Mouse (Mus musculus) limb, embryonic 14.5 days (tissue): ENCODE measurements around the gene Olfr1056. TPM values are rescaled to one million over a fixed set of nuclear protein-coding genes. Genes with fewer than 3 reads are reported as not detected.

Experiments used
- ATAC-seq: fragments of 200-750 bp; cut with Nextera tagmentation; 2 replicates; pipeline ENCODE4 v1.8.0; 2017; ENCODE audit warnings: low read depth, moderate number of reproducible peaks, moderate TSS enrichment; ENCODE audit not compliant: low FRiP score
- DNase-seq: peaks from one replicate; pipeline ENCODE4 v3.0.0-alpha.2; 2015; ENCODE audit warnings: low spot score
- H3K27ac ChIP-seq: fragments of 300-500 bp; sonication (generic); replicated peaks from 2 replicates; pipeline ENCODE4 v1.5.1; 2014; ENCODE audit warnings: low read depth, mild to moderate bottlenecking, low read length, moderate library complexity, mixed read lengths
- H3K27me3 ChIP-seq: fragments of 300-500 bp; sonication (generic); 2 replicates; pipeline ENCODE4 v1.6.1; 2014; ENCODE audit warnings: low read length, mixed read lengths; ENCODE audit not compliant: control insufficient read depth, insufficient read depth
- H3K36me3 ChIP-seq: fragments of 300-500 bp; sonication (generic); 2 replicates; pipeline ENCODE4 v1.6.1; 2014; ENCODE audit warnings: mild to moderate bottlenecking, low read length, moderate library complexity, mixed read lengths; ENCODE audit not compliant: control insufficient read depth, insufficient read depth
- H3K4me1 ChIP-seq: fragments of 300-500 bp; sonication (generic); 2 replicates; pipeline ENCODE4 v1.6.1; 2014; ENCODE audit warnings: antibody characterized with exemption, low read length, mixed read lengths; ENCODE audit not compliant: control insufficient read depth, insufficient read depth
- H3K4me2 ChIP-seq: fragments of 300-500 bp; sonication (generic); replicated peaks from 2 replicates; pipeline ENCODE4 v1.6.1; 2014; ENCODE audit warnings: low read depth, mild to moderate bottlenecking, low read length, moderate library complexity; ENCODE audit not compliant: severe bottlenecking
- H3K4me3 ChIP-seq: fragments of 300-500 bp; sonication (generic); replicated peaks from 2 replicates; pipeline ENCODE4 v1.5.1; 2014; ENCODE audit warnings: low read length
- H3K9ac ChIP-seq: fragments of 300-500 bp; sonication (generic); 2 replicates; pipeline ENCODE4 v1.6.1; 2014; ENCODE audit warnings: mild to moderate bottlenecking, low read depth, low read length, moderate library complexity; ENCODE audit not compliant: severe bottlenecking
- H3K9me3 ChIP-seq: fragments of 300-500 bp; sonication (generic); 2 replicates; pipeline ENCODE4 v1.6.1; 2016; ENCODE audit warnings: low read length; ENCODE audit not compliant: control insufficient read depth
- POLR2A ChIP-seq: fragments of 200-500 bp; IDR thresholded peaks from 2 replicates; pipeline ENCODE4 v1.8.0; 2012; ENCODE audit warnings: inconsistent platforms, mild to moderate bottlenecking, moderate library complexity, borderline replicate concordance; ENCODE audit not compliant: insufficient read depth, insufficient read length; ENCODE audit errors: extremely low read depth
- WGBS: fragments of 180-500 bp; shearing (Covaris S2); extraction: QIAGEN DNeasy Blood & Tissue Kit; methylation state at CpG from one replicate; pipeline ENCODE4 v1.1.7; 2014; 5-methylcytosine and 5-hydroxymethylcytosine counted together
- polyA plus RNA-seq, 2 experiments: library from polyadenylated mRNA; depleted of rRNA in 1 of 2; stranded (reverse) in 1 of 2; unstranded in 1 of 2; fragments of >200 nt; fragmentation: Nextera tagmentation in 1 of 2; extraction: Ambion mirVana in 1 of 2; gene quantifications; 2 replicates each; pipeline versions ENCODE4 v1.2.1 to v1.2.3; 2012 to 2014

The Olfr1056 gene
- polyA plus RNA-seq, 2 experiments, result not detected

DNA sequence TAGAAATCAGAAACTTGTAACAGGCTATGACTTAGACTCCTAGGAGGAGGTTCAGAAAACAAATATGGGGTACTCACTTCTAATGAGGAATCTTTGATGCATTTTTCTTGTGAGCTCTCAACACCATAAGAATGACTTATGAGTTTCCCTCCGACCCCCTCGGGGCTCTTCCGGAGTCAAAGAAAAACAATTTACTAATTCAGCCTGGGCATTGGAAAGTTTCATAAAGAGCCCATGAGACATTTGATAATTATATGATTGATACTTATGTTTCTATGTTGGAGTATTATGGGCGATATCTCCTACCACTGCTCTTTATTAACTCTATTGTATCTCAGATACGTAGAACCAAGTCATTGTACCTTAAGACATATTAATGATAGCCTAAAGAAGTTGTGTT, 12.1 kb downstream of the Olfr1056 start, which contains the start of gene Olfr1055:
Olfr1055 (minus strand) TSS at position 101 of the 400 bp plus-strand sequence.
- Histone ChIP-seq H3K9ac (no peak within 1 kb of the TSS), H3K36me3 (no peaks in the 10 kb centered on the region), H3K4me3 (no peak within 1 kb of the TSS), H3K4me2 (no peak within 1 kb of the TSS), H3K27me3 (no peaks in the 10 kb centered on the region), H3K27ac (no peak within 1 kb of the TSS), H3K4me1 (no peaks in the 10 kb centered on the region), H3K9me3 (no peaks in the 10 kb centered on the region)
- TF ChIP-seq POLR2A, result no peak
- ATAC-seq (no peak), DNase-seq (no peak)
- WGBS, result 82% methylated on average over 5 of the region's 5 CpGs

DNA sequence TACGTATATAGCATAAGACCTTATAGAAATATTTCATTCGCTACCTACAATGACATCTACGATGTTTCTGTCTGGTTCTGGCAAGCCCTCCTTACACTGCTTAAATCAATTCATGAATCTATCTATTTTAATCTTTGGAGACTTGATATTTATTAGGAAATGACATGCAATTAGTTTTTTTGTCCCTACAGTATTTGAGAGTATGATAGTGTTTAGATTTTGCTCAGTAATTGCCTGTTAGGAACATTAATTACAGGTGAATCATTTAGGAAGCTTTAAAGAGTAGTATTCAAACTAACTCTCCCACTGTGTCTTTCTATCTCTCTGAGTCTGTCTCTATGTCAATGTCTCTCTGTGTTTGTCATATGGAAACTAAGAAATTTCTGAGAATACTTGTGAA, 26.9 kb downstream of the Olfr1056 start, which contains the start of gene Olfr1054:
Olfr1054 (minus strand) TSS at position 101 of the 400 bp plus-strand sequence.
- ATAC-seq (no peak), DNase-seq (no peak)
- H3K9ac ChIP-seq, result no peak within 1 kb of the TSS
- no peak within 1 kb of the TSS for H3K4me2 ChIP-seq
- no peaks in the 10 kb centered on the region for H3K4me1 ChIP-seq
- H3K27ac ChIP-seq, result no peak within 1 kb of the TSS
- no peaks in the 10 kb centered on the region for H3K27me3 ChIP-seq
- H3K36me3 ChIP-seq, result no peaks in the 10 kb centered on the region
- no peak within 1 kb of the TSS for H3K4me3 ChIP-seq
- no peak for TF ChIP-seq POLR2A
- WGBS, result 84% methylated on average over 3 of the region's 3 CpGs
- no peaks in the 10 kb centered on the region for H3K9me3 ChIP-seq

DNA sequence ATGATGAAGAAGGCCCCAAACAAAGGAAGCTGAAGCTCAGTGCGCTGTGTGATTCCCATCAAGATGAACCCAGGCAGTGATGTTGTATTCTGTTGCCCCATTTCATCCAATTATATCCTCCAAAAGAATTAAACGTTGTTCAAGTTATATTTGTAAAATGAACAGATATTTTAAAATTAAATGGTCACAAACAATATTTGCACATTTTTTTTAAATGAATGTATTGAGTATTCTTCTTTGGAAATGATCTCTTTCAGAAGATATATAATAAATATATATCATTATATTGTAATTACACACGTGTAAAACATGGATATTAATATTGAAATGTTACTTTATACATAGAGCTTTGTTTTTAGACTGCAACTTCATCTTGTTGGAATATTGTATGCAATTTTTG, 47.1 kb downstream of the Olfr1056 start, which contains the start of gene Olfr1053:
Olfr1053 (minus strand) TSS at position 101 of the 400 bp plus-strand sequence.
- Histone ChIP-seq H3K27me3 (no peaks in the 10 kb centered on the region), H3K9me3 (no peaks in the 10 kb centered on the region), H3K9ac (no peak within 1 kb of the TSS), H3K27ac (no peak within 1 kb of the TSS), H3K4me2 (no peak within 1 kb of the TSS), H3K4me1 (no peaks in the 10 kb centered on the region), H3K36me3 (no peaks in the 10 kb centered on the region), H3K4me3 (no peak within 1 kb of the TSS)
- ATAC-seq (no peak), DNase-seq (no peak)
- TF ChIP-seq POLR2A, result no peak
- 68% methylated on average over 3 of the region's 3 CpGs for WGBS

Other genes with a start within 250 kb of the Olfr1056 start
- not detected in 2 replicates for gene Olfr1039, start 226.5 kb downstream of the Olfr1056 start, polyA plus RNA-seq (2012; rRNA removed)
- gene Olfr1039, start 226.5 kb downstream of the Olfr1056 start, polyA plus RNA-seq (2014; fragmentation: Nextera tagmentation; extraction: Ambion mirVana), result not detected in 2 replicates
- not detected in 2 replicates for gene Olfr1040, start 215.7 kb downstream of the Olfr1056 start, polyA plus RNA-seq (2012; rRNA removed)
- not detected in 2 replicates for gene Olfr1040, start 215.7 kb downstream of the Olfr1056 start, polyA plus RNA-seq (2014; fragmentation: Nextera tagmentation; extraction: Ambion mirVana)
- not detected in 2 replicates for gene Olfr1042, start 200.6 kb downstream of the Olfr1056 start, polyA plus RNA-seq (2012; rRNA removed)
- gene Olfr1042, start 200.6 kb downstream of the Olfr1056 start, polyA plus RNA-seq (2014; fragmentation: Nextera tagmentation; extraction: Ambion mirVana), result not detected in 2 replicates
- not detected in 2 replicates for gene Olfr1043, start 194.9 kb downstream of the Olfr1056 start, polyA plus RNA-seq (2012; rRNA removed)
- not detected in 2 replicates for gene Olfr1043, start 194.9 kb downstream of the Olfr1056 start, polyA plus RNA-seq (2014; fragmentation: Nextera tagmentation; extraction: Ambion mirVana)
- not detected in 2 replicates for gene Olfr1044, start 184.6 kb downstream of the Olfr1056 start, polyA plus RNA-seq (2012; rRNA removed)
- gene Olfr1044, start 184.6 kb downstream of the Olfr1056 start, polyA plus RNA-seq (2014; fragmentation: Nextera tagmentation; extraction: Ambion mirVana), result not detected in 2 replicates
- not detected in 2 replicates for gene Olfr52, start 176.8 kb downstream of the Olfr1056 start, polyA plus RNA-seq (2012; rRNA removed)
- gene Olfr52, start 176.8 kb downstream of the Olfr1056 start, polyA plus RNA-seq (2014; fragmentation: Nextera tagmentation; extraction: Ambion mirVana), result not detected in 2 replicates
- not detected in 2 replicates for gene Olfr1045, start 159.5 kb downstream of the Olfr1056 start, polyA plus RNA-seq (2012; rRNA removed)
- gene Olfr1045, start 159.5 kb downstream of the Olfr1056 start, polyA plus RNA-seq (2014; fragmentation: Nextera tagmentation; extraction: Ambion mirVana), result not detected in 2 replicates
- not detected in 2 replicates for gene Olfr1046, start 143.2 kb downstream of the Olfr1056 start, polyA plus RNA-seq (2012; rRNA removed)
- gene Olfr1046, start 143.2 kb downstream of the Olfr1056 start, polyA plus RNA-seq (2014; fragmentation: Nextera tagmentation; extraction: Ambion mirVana), result not detected in 2 replicates
- gene Olfr1047, start 131.1 kb downstream of the Olfr1056 start, polyA plus RNA-seq (2012; rRNA removed), result not detected in 2 replicates
- gene Olfr1047, start 131.1 kb downstream of the Olfr1056 start, polyA plus RNA-seq (2014; fragmentation: Nextera tagmentation; extraction: Ambion mirVana), result not detected in 2 replicates
- gene Olfr1048, start 122.2 kb downstream of the Olfr1056 start, polyA plus RNA-seq (2012; rRNA removed), result not detected in 2 replicates
- not detected in 2 replicates for gene Olfr1048, start 122.2 kb downstream of the Olfr1056 start, polyA plus RNA-seq (2014; fragmentation: Nextera tagmentation; extraction: Ambion mirVana)
- gene Olfr1049, start 104.1 kb downstream of the Olfr1056 start, polyA plus RNA-seq (2012; rRNA removed), result not detected in 2 replicates
- not detected in 2 replicates for gene Olfr1049, start 104.1 kb downstream of the Olfr1056 start, polyA plus RNA-seq (2014; fragmentation: Nextera tagmentation; extraction: Ambion mirVana)
- not detected in 2 replicates for gene Olfr1051, start 83.4 kb downstream of the Olfr1056 start, polyA plus RNA-seq (2012; rRNA removed)
- gene Olfr1051, start 83.4 kb downstream of the Olfr1056 start, polyA plus RNA-seq (2014; fragmentation: Nextera tagmentation; extraction: Ambion mirVana), result not detected in 2 replicates
- gene Olfr1052, start 70.0 kb downstream of the Olfr1056 start, polyA plus RNA-seq (2012; rRNA removed), result not detected in 2 replicates
- not detected in 2 replicates for gene Olfr1052, start 70.0 kb downstream of the Olfr1056 start, polyA plus RNA-seq (2014; fragmentation: Nextera tagmentation; extraction: Ambion mirVana)
- gene Olfr1053, start 47.2 kb downstream of the Olfr1056 start, polyA plus RNA-seq (2012; rRNA removed), result not detected in 2 replicates
- not detected in 2 replicates for gene Olfr1053, start 47.2 kb downstream of the Olfr1056 start, polyA plus RNA-seq (2014; fragmentation: Nextera tagmentation; extraction: Ambion mirVana)
- not detected in 2 replicates for gene Olfr1054, start 27.0 kb downstream of the Olfr1056 start, polyA plus RNA-seq (2012; rRNA removed)
- gene Olfr1054, start 27.0 kb downstream of the Olfr1056 start, polyA plus RNA-seq (2014; fragmentation: Nextera tagmentation; extraction: Ambion mirVana), result not detected in 2 replicates
- gene Olfr1055, start 12.2 kb downstream of the Olfr1056 start, polyA plus RNA-seq (2012; rRNA removed), result not detected in 2 replicates
- gene Olfr1055, start 12.2 kb downstream of the Olfr1056 start, polyA plus RNA-seq (2014; fragmentation: Nextera tagmentation; extraction: Ambion mirVana), result not detected in 2 replicates
- not detected in 2 replicates for gene Olfr1057, start 15.9 kb upstream of the Olfr1056 start, polyA plus RNA-seq (2012; rRNA removed)
- not detected in 2 replicates for gene Olfr1057, start 15.9 kb upstream of the Olfr1056 start, polyA plus RNA-seq (2014; fragmentation: Nextera tagmentation; extraction: Ambion mirVana)
- not detected in 2 replicates for gene Olfr1058, start 26.1 kb upstream of the Olfr1056 start, polyA plus RNA-seq (2012; rRNA removed)
- gene Olfr1058, start 26.1 kb upstream of the Olfr1056 start, polyA plus RNA-seq (2014; fragmentation: Nextera tagmentation; extraction: Ambion mirVana), result not detected in 2 replicates
- not detected in 2 replicates for gene Olfr1061, start 51.6 kb upstream of the Olfr1056 start, polyA plus RNA-seq (2012; rRNA removed)
- gene Olfr1061, start 51.6 kb upstream of the Olfr1056 start, polyA plus RNA-seq (2014; fragmentation: Nextera tagmentation; extraction: Ambion mirVana), result not detected in 2 replicates
- gene Olfr1062, start 64.3 kb upstream of the Olfr1056 start, polyA plus RNA-seq (2012; rRNA removed), result not detected in 2 replicates
- not detected in 2 replicates for gene Olfr1062, start 64.3 kb upstream of the Olfr1056 start, polyA plus RNA-seq (2014; fragmentation: Nextera tagmentation; extraction: Ambion mirVana)
- gene Olfr1065, start 88.1 kb upstream of the Olfr1056 start, polyA plus RNA-seq (2012; rRNA removed), result not detected in 2 replicates
- gene Olfr1065, start 88.1 kb upstream of the Olfr1056 start, polyA plus RNA-seq (2014; fragmentation: Nextera tagmentation; extraction: Ambion mirVana), result not detected in 2 replicates
- not detected in 2 replicates for gene Olfr1066, start 93.8 kb upstream of the Olfr1056 start, polyA plus RNA-seq (2012; rRNA removed)
- not detected in 2 replicates for gene Olfr1066, start 93.8 kb upstream of the Olfr1056 start, polyA plus RNA-seq (2014; fragmentation: Nextera tagmentation; extraction: Ambion mirVana)
- gene Olfr228, start 124.9 kb upstream of the Olfr1056 start, polyA plus RNA-seq (2012; rRNA removed), result not detected in 2 replicates
- gene Olfr228, start 124.9 kb upstream of the Olfr1056 start, polyA plus RNA-seq (2014; fragmentation: Nextera tagmentation; extraction: Ambion mirVana), result not detected in 2 replicates
- gene Olfr1076, start 146.0 kb upstream of the Olfr1056 start, polyA plus RNA-seq (2012; rRNA removed), result not detected in 2 replicates
- not detected in 2 replicates for gene Olfr1076, start 146.0 kb upstream of the Olfr1056 start, polyA plus RNA-seq (2014; fragmentation: Nextera tagmentation; extraction: Ambion mirVana)
- gene Olfr1079, start 180.0 kb upstream of the Olfr1056 start, polyA plus RNA-seq (2012; rRNA removed), result not detected in 2 replicates
- gene Olfr1079, start 180.0 kb upstream of the Olfr1056 start, polyA plus RNA-seq (2014; fragmentation: Nextera tagmentation; extraction: Ambion mirVana), result not detected in 2 replicates
- gene Olfr1080, start 195.8 kb upstream of the Olfr1056 start, polyA plus RNA-seq (2012; rRNA removed), result not detected in 2 replicates
- not detected in 2 replicates for gene Olfr1080, start 195.8 kb upstream of the Olfr1056 start, polyA plus RNA-seq (2014; fragmentation: Nextera tagmentation; extraction: Ambion mirVana)
- gene Olfr1082, start 236.5 kb upstream of the Olfr1056 start, polyA plus RNA-seq (2012; rRNA removed), result not detected in 2 replicates
- gene Olfr1082, start 236.5 kb upstream of the Olfr1056 start, polyA plus RNA-seq (2014; fragmentation: Nextera tagmentation; extraction: Ambion mirVana), result not detected in 2 replicates